Mouse (Mus musculus) central nervous system, embryonic 18 days (tissue): ENCODE data around the gene Trmo. TPM values are rescaled to one million over a fixed set of nuclear protein-coding genes. Genes with fewer than 3 reads are reported as not detected.

Experiments
- polyA plus RNA-seq: library from polyadenylated mRNA; depleted of rRNA; stranded (reverse); fragments of >200 nt; gene quantifications from 2 replicates; pipeline ENCODE4 v1.2.3, GENCODE M21; 2012; rRNA removed

Trmo gene
- 8.8 and 8.9 TPM in 2 replicates for polyA plus RNA-seq

GRCm38 (mm10) chr4:46389013-46389611, at the start of gene Trmo:
Trmo (minus strand) TSS chr4:46389437.

DNA sequence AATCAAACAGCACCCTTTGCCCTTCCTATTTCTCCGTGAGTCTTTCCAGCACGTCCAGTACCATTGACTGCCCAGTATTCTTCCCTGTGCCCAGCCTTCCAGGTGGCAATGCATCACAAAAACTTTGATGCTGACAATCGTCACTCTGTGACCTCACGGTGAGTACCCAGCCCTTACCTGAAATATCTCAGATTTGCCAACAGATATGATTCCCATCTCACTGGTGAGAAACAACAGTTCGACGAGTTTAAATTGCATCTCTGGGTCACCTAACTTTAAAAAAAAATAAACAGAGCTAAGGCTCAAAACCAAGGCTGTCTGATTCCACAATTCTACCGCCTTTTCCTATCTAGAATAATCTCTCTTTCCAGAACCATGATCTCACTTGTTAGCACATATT, 24.2 kb upstream of the Trmo start, which contains the start of gene Hemgn:
Hemgn (minus strand) TSS at position 101 of the 400 bp plus-strand sequence.

GRCm38 (mm10) chr4:46343596-46344260, 45.5 kb downstream of the Trmo start, which contains the start of gene Foxe1:
Foxe1 (plus strand) TSS chr4:46343609.

Other genes starting within 250 kb of the Trmo start
- 38.7 and 40.7 TPM in 2 replicates for gene Xpa, start 193.1 kb downstream of the Trmo start, polyA plus RNA-seq
- not detected in 2 replicates for gene Foxe1, start 45.8 kb downstream of the Trmo start, polyA plus RNA-seq
- gene Hemgn, start 24.1 kb upstream of the Trmo start, polyA plus RNA-seq = 0.04 and 0.05 TPM in 2 replicates
- 35.3 and 38.9 TPM in 2 replicates for gene Anp32b, start 61.5 kb upstream of the Trmo start, polyA plus RNA-seq
- gene Nans, start 99.8 kb upstream of the Trmo start, polyA plus RNA-seq = 82.6 and 83.1 TPM in 2 replicates
- 0.54 and 0.84 TPM in 2 replicates for gene Trim14, start 146.7 kb upstream of the Trmo start, polyA plus RNA-seq
- gene Coro2a, start 212.8 kb upstream of the Trmo start, polyA plus RNA-seq = 18.5 and 19.2 TPM in 2 replicates